Mouse (Mus musculus) heart, embryonic 14.5 days (tissue): ENCODE data around the gene Rora. TPM values are rescaled to one million over a fixed set of nuclear protein-coding genes. Genes with fewer than 3 reads are reported as not detected.

Experiments used
- ATAC-seq: fragments of 200-750 bp; cut with Nextera tagmentation; 2 replicates; pipeline ENCODE4 v1.8.0; 2017; ENCODE audit warnings: low read depth, moderate TSS enrichment; ENCODE audit not compliant: insufficient number of reproducible peaks, insufficient read depth, low FRiP score
- H3K27ac ChIP-seq, 2 experiments: fragments of 200-500 bp in 1 of 2; fragments of 300-500 bp in 1 of 2; sonication (generic) in 1 of 2; replicated peaks in 1 of 2; 2 replicates each; pipeline ENCODE4 v1.5.1; 2012 to 2014; ENCODE audit warnings: low read depth in 2 of 2, low read length in 2 of 2, control low read depth in 1 of 2, mild to moderate bottlenecking in 1 of 2, mixed read lengths in 1 of 2; ENCODE audit not compliant: control insufficient read depth in 1 of 2, insufficient read depth in 1 of 2
- H3K27me3 ChIP-seq: fragments of 300-500 bp; sonication (generic); 2 replicates; pipeline ENCODE4 v1.6.1; 2014; ENCODE audit warnings: mild to moderate bottlenecking, low read length, control low read depth; ENCODE audit not compliant: control insufficient read depth, insufficient read depth
- H3K36me3 ChIP-seq: fragments of 300-500 bp; sonication (generic); 2 replicates; pipeline ENCODE4 v1.6.1; 2014; ENCODE audit warnings: mild to moderate bottlenecking, control low read depth, low read length, mixed read lengths; ENCODE audit not compliant: control insufficient read depth, insufficient read depth
- H3K4me1 ChIP-seq, 2 experiments: fragments of 200-500 bp in 1 of 2; fragments of 300-500 bp in 1 of 2; sonication (generic) in 1 of 2; 2 replicates each; pipeline ENCODE4 v1.6.1; 2012 to 2014; ENCODE audit warnings: low read length in 2 of 2, control low read depth in 1 of 2, mixed read lengths in 1 of 2; ENCODE audit not compliant: control insufficient read depth in 2 of 2, insufficient read depth in 2 of 2
- H3K4me2 ChIP-seq: fragments of 300-500 bp; sonication (generic); 2 replicates; pipeline ENCODE4 v1.6.1; 2014; ENCODE audit warnings: mild to moderate bottlenecking, low read length
- H3K4me3 ChIP-seq, 2 experiments: fragments of 200-500 bp in 1 of 2; fragments of 300-500 bp in 1 of 2; sonication (generic) in 1 of 2; 2 replicates each; pipeline ENCODE4 v1.5.1; 2012 to 2014; ENCODE audit warnings: low read length in 2 of 2, mild to moderate bottlenecking in 2 of 2, control low read depth in 1 of 2, low read depth in 1 of 2, moderate library complexity in 1 of 2; ENCODE audit not compliant: control insufficient read depth in 1 of 2, insufficient read depth in 1 of 2
- H3K9ac ChIP-seq: fragments of 300-500 bp; sonication (generic); 2 replicates; pipeline ENCODE4 v1.6.1; 2014; ENCODE audit warnings: mild to moderate bottlenecking, low read length
- H3K9me3 ChIP-seq: fragments of 300-500 bp; sonication (generic); 2 replicates; pipeline ENCODE4 v1.6.1; 2016; ENCODE audit warnings: low read length, control low read depth; ENCODE audit not compliant: control insufficient read depth
- WGBS: fragments of 180-500 bp; shearing (Covaris S2); extraction: QIAGEN DNeasy Blood & Tissue Kit; methylation state at CpG from one replicate; pipeline ENCODE4 v1.1.7; 2014; 5-methylcytosine and 5-hydroxymethylcytosine counted together
- polyA plus RNA-seq: library from polyadenylated mRNA; unstranded; fragments of >200 nt; fragmentation: Nextera tagmentation; extraction: Ambion mirVana; gene quantifications from 2 replicates; pipeline ENCODE4 v1.2.1, GENCODE M21; 2014

Rora gene
- polyA plus RNA-seq, 1 experiment from 2014 or later, result 6.9 TPM

DNA sequence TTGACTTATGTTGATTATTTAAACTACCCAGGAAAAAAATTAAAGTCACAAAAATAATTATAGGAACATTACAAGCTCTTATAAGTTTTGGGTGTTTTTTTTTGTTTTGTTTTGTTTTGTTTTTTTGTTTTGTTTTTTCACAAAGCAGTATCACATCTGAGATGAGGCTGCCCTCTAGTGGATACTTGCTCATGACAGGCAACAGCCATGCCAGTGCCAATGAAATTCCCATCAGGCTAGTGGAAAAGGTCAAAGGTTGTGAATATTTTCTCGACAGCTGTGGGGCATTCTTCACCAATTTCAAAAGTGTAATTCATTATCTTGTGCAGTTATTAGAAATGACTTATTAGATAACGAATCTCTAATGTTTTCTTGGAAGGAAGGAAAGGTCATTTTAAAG lies 642.8 kb downstream of the Rora start:
- H3K27ac ChIP-seq, result no peak overlapping the region
- H3K9ac ChIP-seq, result no peak overlapping the region
- no peaks in the 10 kb centered on the region for H3K36me3 ChIP-seq
- H3K4me3 ChIP-seq, result no peak overlapping the region
- H3K9me3 ChIP-seq, result no peaks in the 10 kb centered on the region
- ATAC-seq, result no peak
- WGBS, result 13% methylated on average over 2 of the region's 2 CpGs
- no peak overlapping the region for H3K4me2 ChIP-seq
- H3K4me1 ChIP-seq, result peaks cover 2 to 6% of the 10 kb centered on the region in 2 experiments; a peak in 2 of 4 replicates
- H3K27me3 ChIP-seq, result peaks cover 13% of the 10 kb centered on the region

DNA sequence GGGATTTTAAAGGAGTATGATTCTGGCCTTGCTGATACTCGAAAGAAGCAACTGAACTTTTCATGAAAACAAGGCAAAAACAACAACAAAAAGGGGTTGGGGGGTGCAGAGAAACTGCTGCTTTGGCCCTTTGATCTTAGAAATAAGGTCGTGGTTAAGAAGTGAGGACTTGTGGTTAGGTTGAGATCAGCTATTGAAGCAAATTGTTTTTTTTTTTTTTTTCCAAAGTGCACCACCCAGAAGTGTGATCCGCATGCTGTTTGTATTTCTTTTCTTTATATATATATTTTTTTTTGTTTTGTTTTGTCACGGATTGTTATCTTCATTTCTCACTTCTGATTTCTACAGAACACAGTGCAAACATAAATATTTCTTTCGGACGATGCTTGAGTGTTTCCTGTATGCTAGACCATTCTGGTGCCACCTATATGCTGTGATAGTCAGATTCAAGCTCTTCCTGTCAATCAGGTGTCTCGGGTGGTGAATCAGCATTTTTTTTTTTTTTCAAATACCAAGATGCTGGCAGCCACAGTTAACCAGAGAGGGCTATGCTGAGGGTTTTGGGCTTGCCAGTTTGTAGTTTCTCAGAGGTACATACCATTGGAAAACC lies 644.3 kb downstream of the Rora start:
- peaks cover 6 to 11% of the 10 kb centered on the region in 2 experiments; a peak in 3 of 4 replicates for H3K4me1 ChIP-seq
- 83% methylated on average over 7 of the region's 7 CpGs for WGBS
- peaks cover 5% of the 10 kb centered on the region for H3K27me3 ChIP-seq
- no peaks in the 10 kb centered on the region for H3K36me3 ChIP-seq
- H3K9ac ChIP-seq, result no peak overlapping the region
- no peak overlapping the region for H3K4me3 ChIP-seq
- no peaks in the 10 kb centered on the region for H3K9me3 ChIP-seq
- ATAC-seq, result no peak
- no peak overlapping the region for H3K4me2 ChIP-seq
- H3K27ac ChIP-seq, result no peak overlapping the region

DNA sequence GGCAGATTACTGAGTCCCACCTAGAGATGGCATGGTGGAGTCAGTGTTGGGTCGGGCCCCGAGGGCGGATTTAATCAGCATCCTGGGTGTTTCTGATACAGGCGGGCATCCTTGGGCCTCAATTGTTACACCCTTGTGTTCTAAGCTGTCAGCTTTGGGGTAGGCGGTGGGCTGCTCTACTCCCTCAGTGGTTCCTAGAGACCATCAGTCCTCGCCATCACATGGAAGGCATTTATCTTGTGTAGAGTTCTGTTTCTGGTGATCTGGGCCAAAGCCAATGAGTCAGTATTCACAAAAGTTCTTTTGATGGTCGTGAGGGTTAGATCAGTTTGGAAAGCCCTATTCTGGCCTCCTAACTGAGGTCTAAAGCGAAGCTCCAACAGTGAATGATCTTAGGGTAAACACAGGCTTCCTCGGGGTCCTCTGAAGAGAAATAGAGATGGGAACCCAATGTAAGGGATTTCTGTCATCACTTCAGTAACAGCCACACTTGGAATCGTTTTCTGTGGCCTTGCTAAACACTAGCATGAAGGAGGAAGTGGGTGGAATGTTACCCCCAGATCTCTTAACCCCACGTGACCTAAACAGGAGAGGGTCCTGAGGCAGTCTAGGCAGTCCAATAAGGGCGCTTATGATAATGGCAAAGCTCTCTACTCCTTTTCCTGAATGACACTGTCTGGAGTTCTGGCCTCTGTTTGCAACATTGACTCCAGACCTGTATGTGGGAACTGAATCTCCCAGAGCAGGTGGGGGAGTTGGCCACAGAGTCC lies 645.2 kb downstream of the Rora start:
- WGBS, result 68% methylated on average over 12 of the region's 12 CpGs
- H3K36me3 ChIP-seq, result no peaks in the 10 kb centered on the region
- no peak overlapping the region for H3K27ac ChIP-seq
- H3K9ac ChIP-seq, result no peak overlapping the region
- no peak overlapping the region for H3K4me2 ChIP-seq
- no peaks in the 10 kb centered on the region for H3K27me3 ChIP-seq
- no peak for ATAC-seq
- H3K4me1 ChIP-seq, result peaks cover 6 to 11% of the 10 kb centered on the region in 2 experiments; a peak in 3 of 4 replicates
- H3K4me3 ChIP-seq, result no peak overlapping the region
- no peaks in the 10 kb centered on the region for H3K9me3 ChIP-seq

DNA sequence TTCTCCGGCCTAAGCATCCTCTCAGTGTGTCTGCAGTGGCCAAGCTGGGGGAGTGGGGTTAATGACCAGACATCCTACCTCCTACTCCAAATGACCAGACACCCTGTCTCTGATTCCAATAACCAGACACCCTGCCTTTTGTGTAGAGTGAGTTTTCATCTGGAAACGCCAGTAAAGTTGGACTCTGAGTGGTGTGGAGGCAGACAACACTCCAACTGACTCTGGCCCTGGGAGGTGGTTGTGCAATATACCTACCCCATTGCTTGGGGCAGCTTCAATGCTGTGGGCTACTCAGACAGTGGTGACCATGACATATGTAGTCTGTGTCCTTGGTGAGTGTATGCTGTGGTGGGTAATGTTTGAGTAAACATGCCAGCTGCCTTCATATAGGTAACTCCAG lies 645.9 kb downstream of the Rora start:
- ATAC-seq, result no peak
- no peak overlapping the region for H3K4me2 ChIP-seq
- H3K4me1 ChIP-seq, result peaks cover 6 to 11% of the 10 kb centered on the region in 2 experiments; a peak in 3 of 4 replicates
- no peaks in the 10 kb centered on the region for H3K36me3 ChIP-seq
- H3K9ac ChIP-seq, result no peak overlapping the region
- WGBS, result 86% methylated on average over 2 of the region's 2 CpGs
- H3K27me3 ChIP-seq, result no peaks in the 10 kb centered on the region
- no peaks in the 10 kb centered on the region for H3K9me3 ChIP-seq
- H3K27ac ChIP-seq, result no peak overlapping the region
- no peak overlapping the region for H3K4me3 ChIP-seq

DNA sequence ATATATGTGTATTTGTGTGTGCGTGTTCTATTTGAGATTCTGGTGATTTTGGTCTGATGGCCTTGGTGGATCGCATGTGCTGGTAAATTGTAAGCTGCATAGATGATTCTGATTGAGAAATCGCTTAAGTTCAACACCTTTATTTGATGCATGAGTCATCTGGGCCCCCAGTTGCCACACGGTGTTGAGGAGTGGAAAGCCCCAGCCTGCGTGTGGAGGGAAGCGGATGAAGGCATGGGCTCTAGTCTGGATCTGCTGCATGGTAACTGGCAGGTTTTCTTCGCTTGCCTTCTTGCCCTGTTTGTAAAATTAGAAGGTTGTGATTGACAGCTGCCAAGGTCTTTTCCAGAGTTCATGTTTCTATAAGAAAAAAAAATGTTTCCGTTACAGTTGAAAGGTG lies 646.7 kb downstream of the Rora start:
- Histone ChIP-seq H3K9ac (no peak overlapping the region), H3K27ac (no peak overlapping the region), H3K27me3 (no peaks in the 10 kb centered on the region), H3K4me1 (peaks cover 6 to 11% of the 10 kb centered on the region in 2 experiments; a peak in 3 of 4 replicates), H3K9me3 (no peaks in the 10 kb centered on the region), H3K4me3 (no peak overlapping the region), H3K36me3 (no peaks in the 10 kb centered on the region), H3K4me2 (no peak overlapping the region)
- ATAC-seq, result no peak
- whole genome bisulfite sequencing, result 81% methylated on average over 8 of the region's 8 CpGs

DNA sequence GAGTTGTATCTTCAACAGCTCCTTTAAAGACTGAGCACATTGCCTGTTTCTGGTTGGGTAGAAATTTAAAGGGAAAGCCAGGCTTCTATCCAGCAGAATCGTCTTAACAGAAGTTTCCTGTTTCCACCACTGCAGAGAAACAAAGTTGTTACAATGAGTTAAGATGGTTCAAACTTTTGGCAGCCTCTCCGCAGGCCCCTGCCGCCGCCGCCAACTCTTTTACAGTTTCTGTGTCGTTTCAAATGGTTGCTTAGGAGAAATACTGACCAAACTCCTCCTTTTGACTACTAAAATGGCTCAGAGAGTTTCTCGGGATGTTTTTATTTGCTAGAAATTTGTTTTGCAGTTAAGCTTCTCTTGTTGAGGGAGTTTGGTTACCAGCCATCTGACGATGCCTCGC lies 647.9 kb downstream of the Rora start:
- 36% methylated on average over 9 of the region's 9 CpGs for WGBS
- no peak for ATAC-seq
- Histone ChIP-seq H3K4me1 (peaks cover 6 to 11% of the 10 kb centered on the region in 2 experiments; a peak in 3 of 4 replicates), H3K9me3 (no peaks in the 10 kb centered on the region), H3K36me3 (no peaks in the 10 kb centered on the region), H3K4me3 (no peak overlapping the region), H3K27me3 (no peaks in the 10 kb centered on the region), H3K27ac (no peak overlapping the region; a peak in 1 of 4 replicates), H3K9ac (peak overlapping the region; percentile 13; the same call in 1 of the 2 replicates), H3K4me2 (peak overlapping the region; percentile 22; the same call in 1 of the 2 replicates)

DNA sequence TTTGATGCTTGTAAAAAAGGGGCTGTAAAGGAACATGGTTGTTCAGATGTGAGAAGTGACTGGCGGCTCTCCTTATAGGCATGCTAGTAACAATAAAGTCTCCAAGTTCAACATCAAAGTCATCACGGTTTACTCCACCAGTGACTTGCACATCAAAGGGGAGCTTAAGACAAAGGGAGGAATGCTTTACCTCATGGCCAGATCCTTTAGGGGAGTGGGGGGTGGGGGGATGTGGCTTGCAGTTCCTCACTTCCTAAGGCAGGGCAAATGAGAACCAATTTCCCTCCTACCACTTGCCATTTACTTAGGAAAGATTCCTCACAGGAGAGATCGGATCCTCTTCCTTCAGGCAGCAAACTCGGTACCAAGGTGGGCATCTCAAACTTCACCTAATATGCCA lies 648.4 kb downstream of the Rora start:
- Histone ChIP-seq H3K9me3 (no peaks in the 10 kb centered on the region), H3K27me3 (no peaks in the 10 kb centered on the region), H3K4me3 (no peak overlapping the region), H3K36me3 (no peaks in the 10 kb centered on the region), H3K27ac (no peak overlapping the region), H3K4me2 (peak overlapping the region; percentile 22; the same call in 1 of the 2 replicates), H3K9ac (no peak overlapping the region; the same call in 1 of the 2 replicates), H3K4me1 (peaks cover 8 to 11% of the 10 kb centered on the region in 2 experiments; a peak in 3 of 4 replicates)
- 39% methylated on average over 4 of the region's 4 CpGs for WGBS
- no peak for ATAC-seq
